In the genomic region with DNA sequence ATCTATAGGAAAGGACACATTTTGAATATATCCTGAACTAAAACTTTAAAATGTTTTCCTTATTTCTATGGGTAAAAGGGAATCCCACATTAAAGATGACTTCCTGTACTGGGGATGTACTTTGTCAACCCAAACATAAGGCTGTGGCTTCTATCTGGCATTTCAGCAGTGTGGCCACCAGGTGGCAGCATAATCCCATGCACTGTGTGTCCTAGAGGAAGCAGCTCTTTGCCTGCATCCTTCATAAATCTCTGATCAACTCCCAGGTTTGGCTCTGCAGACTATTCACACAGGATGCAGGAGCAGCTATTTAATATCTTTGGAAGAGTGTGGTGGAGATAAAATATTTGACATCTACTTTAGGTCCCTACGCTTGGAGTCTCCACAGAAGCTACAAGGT, we compare ENCODE assay signal across 9 mouse cellular contexts. TPM values are rescaled to one million over a fixed set of nuclear protein-coding genes. Genes with fewer than 3 reads are reported as not detected.
DNase-seq lines count a peak whose midpoint lies in the region; ATAC-seq and TF ChIP-seq lines count a peak whose summit lies in the region.
"Had no signal": no experiment of that assay in that cellular context is flagged by ENCODE, and none has a peak within 500 bp of the region (broad histone marks: within the 10 kb centered on the region; RNA-seq: fewer than 3 reads in every experiment).

No protein-coding gene starts in this region.

- H3K4me2 ChIP-seq in kidney, postnatal 0 days (ENCODE audit: low read length) = no peak overlapping the region
- no peak overlapping the region for H3K4me2 ChIP-seq in neural tube, embryonic 13.5 days
- H3K4me2 ChIP-seq: embryonic facial prominence, embryonic 13.5 days had no signal

- no peaks in the 10 kb centered on the region for H3K27me3 ChIP-seq in kidney, postnatal 0 days (ENCODE audit: insufficient read depth, low read length)
- H3K27me3 ChIP-seq in liver, adult 2 months (ENCODE audit: control insufficient read depth, insufficient read depth, low read length) = no peaks in the 10 kb centered on the region
- no peaks in the 10 kb centered on the region for H3K27me3 ChIP-seq in neural tube, embryonic 13.5 days
- H3K27me3 ChIP-seq: embryonic facial prominence, embryonic 13.5 days had no signal

- peak; percentile 33 for DNase-seq in 416B (ENCODE audit: low read depth)
- peak; percentile 19 for DNase-seq in adrenal gland, adult 8-10 months
- peak; percentile 82 for DNase-seq in embryo, embryonic 10 days (ENCODE audit: low spot score)
- DNase-seq in gastrocnemius, postnatal 36 days = peak; percentile 20 to 25
- peak; percentile 72 for DNase-seq in kidney, postnatal 0 days (ENCODE audit: low spot score)
- DNase-seq in liver, adult 2 months (ENCODE audit: extremely low read depth, low read depth, low spot score) = peak; percentile 19
- peak; percentile 29 for DNase-seq in thymus, postnatal 0 days (ENCODE audit: low spot score)

- no peaks in the 10 kb centered on the region for H3K36me3 ChIP-seq in kidney, postnatal 0 days (ENCODE audit: insufficient read depth, low read length)
- H3K36me3 ChIP-seq in liver, adult 2 months (ENCODE audit: control insufficient read depth, insufficient read depth, low read length) = no peaks in the 10 kb centered on the region
- no peaks in the 10 kb centered on the region for H3K36me3 ChIP-seq in neural tube, embryonic 13.5 days
- H3K36me3 ChIP-seq: embryonic facial prominence, embryonic 13.5 days had no signal

- no peaks in the 10 kb centered on the region for H3K4me1 ChIP-seq in kidney, postnatal 0 days (replicated peaks; ENCODE audit: insufficient read depth, low read length)
- H3K4me1 ChIP-seq in liver, adult 2 months (ENCODE audit: control insufficient read depth, insufficient read depth, low read length) = no peaks in the 10 kb centered on the region
- no peaks in the 10 kb centered on the region for H3K4me1 ChIP-seq in neural tube, embryonic 13.5 days (replicated peaks)
- H3K4me1 ChIP-seq: embryonic facial prominence, embryonic 13.5 days had no signal

- H3K9me3 ChIP-seq in kidney, postnatal 0 days (replicated peaks; ENCODE audit: low read length) = no peaks in the 10 kb centered on the region
- H3K9me3 ChIP-seq in neural tube, embryonic 13.5 days = no peaks in the 10 kb centered on the region
- H3K9me3 ChIP-seq: embryonic facial prominence, embryonic 13.5 days had no signal

- no peak overlapping the region for H3K9ac ChIP-seq in kidney, postnatal 0 days (ENCODE audit: low read depth, low read length)
- H3K9ac ChIP-seq in liver, adult 2 months (ENCODE audit: low read depth, low read length) = no peak overlapping the region
- no peak overlapping the region for H3K9ac ChIP-seq in neural tube, embryonic 13.5 days
- H3K9ac ChIP-seq: embryonic facial prominence, embryonic 13.5 days had no signal

- intact Hi-C loops in gastrocnemius, postnatal 36 days (cut with DNase I) = loop anchor here (5.0 kb wide), 1 partner anchor 261 kb away; no protein-coding TSS in a partner anchor

- no peak for ATAC-seq in kidney, postnatal 0 days (replicated peaks; ENCODE audit: low FRiP score, low read depth)
- ATAC-seq in neural tube, embryonic 13.5 days (ENCODE audit: low read depth) = peak; percentile 82; the same call in 1 of the 2 replicates

- no peak for TF ChIP-seq POLR2A in liver, adult 2 months (IDR thresholded peaks at IDR 0.05; ENCODE audit: extremely low read depth, insufficient read depth, low read length)

- 75% methylated on average over 1 of the region's 1 CpGs for WGBS in kidney, postnatal 0 days
- 95% methylated on average over 1 of the region's 1 CpGs for WGBS in liver, adult 2 months
- WGBS in neural tube, embryonic 13.5 days = 88% methylated on average over 1 of the region's 1 CpGs

- no peak overlapping the region for H3K27ac ChIP-seq in kidney, postnatal 0 days
- no peak overlapping the region for H3K27ac ChIP-seq in liver, adult 2 months (replicated peaks; ENCODE audit: insufficient read depth, low read depth, low read length)
- no peak overlapping the region for H3K27ac ChIP-seq in neural tube, embryonic 13.5 days (replicated peaks)
- H3K27ac ChIP-seq: embryonic facial prominence, embryonic 13.5 days had no signal

- H3K4me3 ChIP-seq in kidney, postnatal 0 days (replicated peaks; ENCODE audit: low read depth, low read length) = no peak overlapping the region
- H3K4me3 ChIP-seq in liver, adult 2 months (ENCODE audit: insufficient read depth, low read depth, low read length) = no peak overlapping the region
- no peak overlapping the region for H3K4me3 ChIP-seq in neural tube, embryonic 13.5 days
- H3K4me3 ChIP-seq: embryonic facial prominence, embryonic 13.5 days had no signal

- no peaks in the 10 kb centered on the region for H3K79me2 ChIP-seq in liver, adult 2 months (ENCODE audit: control insufficient read depth, insufficient read depth, low read length)

- peak; percentile 88 for TF ChIP-seq CTCF in kidney, postnatal 0 days (IDR thresholded peaks at IDR 0.05; ENCODE audit: low read depth)
- peak; percentile 74; the same call in 1 of the 2 replicates for TF ChIP-seq CTCF in liver, adult 2 months (IDR thresholded peaks at IDR 0.05; ENCODE audit: low read depth, low read length)

RNA-seq across cellular contexts. Expression of a gene that starts 59.1 kb away (rescaled TPM):
- total RNA-seq in adrenal gland, adult 8-10 months (2022) = under 1 TPM; 0.12 to 0.34 (median 0.22) TPM
- under 1 TPM in 1 of 2 experiments, not detected in 1; 0.10 TPM for total RNA-seq in gastrocnemius, postnatal 36 days (2021)
- polyA plus RNA-seq in kidney, postnatal 0 days (2015; fragmentation: Nextera tagmentation; extraction: Ambion mirVana) = 0.15 and 0.24 TPM in 2 replicates
- total RNA-seq in liver, adult 2 months (2014; rRNA removed) = not detected in 2 replicates
- not detected in 2 replicates for polyA plus RNA-seq in liver, adult 2 months (2012; rRNA removed)
- 0.13 and 0.15 TPM in 2 replicates for polyA plus RNA-seq in neural tube, embryonic 13.5 days (2015; fragmentation: Nextera tagmentation; extraction: Ambion mirVana)
- polyA plus RNA-seq in thymus, postnatal 0 days (2015; fragmentation: Nextera tagmentation; extraction: Ambion mirVana) = not detected in 2 replicates

Comparison
In these comparisons a context has a peak if more than half of its experiments do, and no peak if none do; other contexts are left out.
1. DNase-seq: peak in every context shown above with its lines; median percentile 82 in embryo, embryonic 10 days; 72 in kidney, postnatal 0 days; 33 in 416B; 29 in thymus, postnatal 0 days; 22 in gastrocnemius, postnatal 36 days; 19 in adrenal gland, adult 8-10 months; 19 in liver, adult 2 months.